Mouse (Mus musculus) CH12.LX (cell line): Measurements from ENCODE around the gene Dpp4.

Experiments
- CTCF ChIP-seq, 2 experiments: IDR thresholded peaks in 1 of 2; conservative IDR thresholded peaks in 1 of 2; 2 replicates each; pipeline ENCODE4 v1.5.1; 2011 to 2012; ENCODE audit warnings: low read depth in 2 of 2, low read length in 2 of 2, improper control_type of control experiment in 1 of 2, inconsistent platforms in 1 of 2, mild to moderate bottlenecking in 1 of 2, moderate library complexity in 1 of 2
- EP300 ChIP-seq: IDR thresholded peaks from 2 replicates; pipeline ENCODE4 v1.6.1; 2011; ENCODE audit warnings: low read length, improper control_type of control experiment
- ETS1 ChIP-seq: conservative IDR thresholded peaks from 2 replicates; pipeline ENCODE4 v1.6.1; 2012; ENCODE audit warnings: low read depth, mild to moderate bottlenecking, inconsistent platforms, low read length, improper control_type of control experiment, moderate library complexity
- HCFC1 ChIP-seq: IDR thresholded peaks from 2 replicates; pipeline ENCODE4 v1.6.1; 2012; ENCODE audit warnings: low read depth, mild to moderate bottlenecking, inconsistent platforms, low read length, improper control_type of control experiment
- MAZ ChIP-seq: IDR thresholded peaks from 2 replicates; pipeline ENCODE4 v1.6.1; 2012; ENCODE audit warnings: low read depth, mild to moderate bottlenecking, inconsistent platforms, low read length, improper control_type of control experiment, moderate library complexity
- MEF2A ChIP-seq: IDR thresholded peaks from 2 replicates; pipeline ENCODE4 v1.6.1; 2014; ENCODE audit warnings: low read depth, mild to moderate bottlenecking, inconsistent platforms, low read length, improper control_type of control experiment, borderline replicate concordance
- NELFE ChIP-seq: IDR thresholded peaks from 2 replicates; pipeline ENCODE4 v1.6.1; 2011; ENCODE audit warnings: low read depth, low read length, improper control_type of control experiment
- POLR2A ChIP-seq: IDR thresholded peaks from 2 replicates; pipeline ENCODE4 v1.6.1; 2011; ENCODE audit warnings: low read depth, mild to moderate bottlenecking, improper control_type of control experiment, low read length
- USF1 ChIP-seq: IDR thresholded peaks from 2 replicates; pipeline ENCODE4 v1.6.1; 2014; ENCODE audit warnings: low read depth, mild to moderate bottlenecking, inconsistent platforms, low read length, improper control_type of control experiment
- USF2 ChIP-seq: conservative IDR thresholded peaks from 2 replicates; pipeline ENCODE4 v1.6.1; 2011; ENCODE audit warnings: low read depth, low read length, improper control_type of control experiment

DNA sequence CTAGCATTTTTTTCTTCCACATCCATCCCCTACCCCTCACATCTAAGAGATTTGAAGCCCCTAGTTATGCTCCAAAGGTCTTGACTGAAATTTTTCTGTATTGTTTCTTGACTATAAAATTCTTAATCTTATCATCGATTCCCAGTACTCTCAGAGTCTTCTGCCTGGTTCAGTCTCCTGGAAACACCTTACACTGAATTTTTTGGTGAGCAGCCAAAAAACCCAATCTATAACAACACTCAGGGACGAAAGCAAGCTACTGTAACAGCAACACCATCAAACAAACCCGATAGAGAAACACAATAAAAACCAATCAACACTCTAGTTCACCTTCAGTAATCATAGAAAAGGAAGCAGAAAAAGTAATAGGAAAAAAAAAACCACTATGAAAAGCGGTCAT, 28.1 kb upstream of the Dpp4 start:
- TF ChIP-seq CTCF (conservative IDR thresholded peaks at IDR 0.05 in 1 of 2, IDR thresholded peaks at IDR 0.05 in 1 of 2; ENCODE audit: low read depth in 2 of 2, low read length in 2 of 2) (no peak), POLR2A (no peak), ETS1 (no peak), NELFE (no peak), HCFC1 (no peak), EP300 (no peak), MAZ (no peak), USF1 (no peak), MEF2A (no peak), USF2 (no peak)
